Mouse (Mus musculus) mouse trophoblast stem cell (cell line): ENCODE measurements around the gene Soga3.

Source experiments
- in situ Hi-C, 2 experiments: fragments of 300-500 bp; cut with MseI, MboI; formaldehyde crosslinking; loops; 2 replicates in 1 of 2; 3 replicates in 1 of 2; pipeline ENCODE4 v1.15.1; 2025

The Soga3 gene

GRCm38 (mm10) chr10:29143566-29144335, at the start of gene Soga3:
Gene Soga3 (plus strand): TSS chr10:29143839.
- in situ Hi-C loops, result no loop called here

- in situ Hi-C loops, result loop anchor here (10.0 kb wide), 1 partner anchor 98 kb away; no protein-coding TSS in a partner anchor
Measured at GRCm38 (mm10) chr10:29106962-29107361, 36.7 kb upstream of the Soga3 start.

GRCm38 (mm10) chr10:29142556-29143105, 1.0 kb upstream of the Soga3 start:
- in situ Hi-C loops, result no loop called here

- in situ Hi-C loops, result no loop called here
Measured at GRCm38 (mm10) chr10:29144612-29145405, 1.2 kb downstream of the Soga3 start.

GRCm38 (mm10) chr10:29146198-29146857, 2.7 kb downstream of the Soga3 start:
- in situ Hi-C loops, result no loop called here

DNA sequence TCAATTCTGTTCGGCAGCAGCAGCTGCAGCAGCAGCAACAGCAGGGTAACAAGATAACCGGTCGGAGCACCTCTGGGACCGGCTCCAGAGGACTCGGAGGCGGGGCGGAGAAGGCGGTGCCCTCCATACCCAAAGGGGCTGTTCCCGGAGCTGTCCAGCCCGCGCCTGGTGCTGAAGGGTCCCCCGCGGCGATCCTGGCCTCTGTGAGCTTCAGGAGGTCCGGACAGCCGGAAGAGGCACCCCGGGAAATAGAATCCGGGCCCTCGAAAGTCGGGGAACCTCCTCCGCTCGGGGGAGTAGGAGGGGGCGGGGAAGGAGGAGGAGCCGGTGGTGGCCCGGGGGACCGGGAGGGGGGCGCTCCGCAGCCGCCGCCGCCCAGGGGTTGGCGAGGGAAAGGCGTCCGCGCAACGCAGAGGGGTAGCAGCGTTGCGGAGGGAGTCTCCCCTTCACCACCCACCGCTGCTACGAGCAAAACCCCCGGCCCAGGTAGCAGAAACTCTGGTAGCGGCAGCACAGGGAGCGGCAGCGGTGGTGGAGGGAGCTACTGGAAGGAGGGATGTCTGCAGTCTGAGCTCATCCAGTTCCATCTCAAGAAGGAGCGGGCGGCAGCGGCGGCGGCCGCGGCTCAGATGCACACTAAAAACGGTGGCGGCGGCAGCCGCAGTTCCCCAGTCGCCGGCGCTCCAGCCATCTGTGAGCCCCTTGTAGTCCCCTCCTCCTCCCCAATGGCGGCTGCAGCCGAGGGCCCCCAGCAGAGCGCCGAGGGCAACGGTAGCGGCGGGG, 3.4 kb downstream of the Soga3 start:
- in situ Hi-C loops, result no loop called here

GRCm38 (mm10) chr10:29147641-29147990, 4.0 kb downstream of the Soga3 start:
- in situ Hi-C loops, result no loop called here

- in situ Hi-C loops, result no loop called here
Measured at GRCm38 (mm10) chr10:29148076-29148475, 4.4 kb downstream of the Soga3 start.

- in situ Hi-C loops, result no loop called here
Measured at GRCm38 (mm10) chr10:29155304-29155703, 11.7 kb downstream of the Soga3 start.

DNA sequence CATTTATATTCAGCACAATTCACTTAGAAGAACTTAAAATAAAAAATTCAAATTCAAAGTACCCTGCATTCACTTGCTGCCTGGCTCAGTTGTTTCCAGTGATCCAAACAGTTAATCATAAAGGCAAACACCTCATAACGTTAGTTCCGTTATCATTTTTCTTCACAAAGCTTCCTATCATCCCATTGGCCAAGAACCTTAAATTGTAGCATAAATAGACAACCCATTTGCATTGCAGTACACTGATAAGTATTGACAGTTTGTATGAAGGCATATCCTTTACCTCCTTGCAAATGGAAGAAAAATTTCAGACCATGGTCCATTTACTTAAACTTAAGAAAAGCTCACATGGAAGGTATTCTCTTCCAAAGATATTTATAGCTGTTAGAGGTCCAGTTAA, 18.0 kb downstream of the Soga3 start:
- in situ Hi-C loops, result no loop called here

DNA sequence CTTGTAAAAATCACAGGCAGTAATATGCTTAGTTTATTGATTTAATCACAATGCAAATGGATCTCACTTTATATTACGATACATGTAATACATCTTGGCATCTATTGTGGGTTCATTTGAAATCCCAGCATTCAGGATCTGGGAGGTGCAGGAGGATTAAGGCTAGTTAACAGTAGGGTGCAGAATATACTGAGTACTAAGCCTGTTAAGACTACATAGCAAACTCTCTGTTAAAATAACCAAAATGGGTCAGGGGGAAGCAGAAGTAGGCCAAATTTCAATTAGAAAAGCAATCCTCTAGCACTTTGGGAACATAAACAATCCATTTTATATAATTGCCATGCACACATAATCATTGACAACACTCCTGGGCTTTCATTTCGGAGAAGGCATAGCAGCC, 30.1 kb downstream of the Soga3 start:
- in situ Hi-C loops, result no loop called here

DNA sequence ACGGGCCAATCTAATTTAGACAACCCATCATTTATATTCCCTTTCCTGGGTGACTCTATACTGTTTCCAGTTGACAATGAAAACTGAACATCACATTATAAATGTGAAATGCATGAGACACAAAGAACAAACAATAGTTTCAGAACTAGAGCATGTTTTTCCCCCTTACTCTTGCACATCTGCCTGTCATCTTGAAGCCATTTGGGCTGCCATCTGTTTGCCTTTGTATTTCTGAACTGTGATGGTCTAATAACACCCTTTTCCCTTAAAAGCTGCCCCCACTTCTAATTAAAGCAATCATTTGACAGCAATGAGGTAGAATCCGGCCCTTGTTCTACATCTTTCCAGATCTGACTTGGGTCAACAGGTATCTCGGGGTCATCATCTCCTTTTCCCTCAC, 32.0 kb downstream of the Soga3 start:
- in situ Hi-C loops, result no loop called here

GRCm38 (mm10) chr10:29176881-29177280, 33.2 kb downstream of the Soga3 start:
- in situ Hi-C loops, result no loop called here

GRCm38 (mm10) chr10:29178003-29178402, 34.4 kb downstream of the Soga3 start:
- in situ Hi-C loops, result no loop called here

DNA sequence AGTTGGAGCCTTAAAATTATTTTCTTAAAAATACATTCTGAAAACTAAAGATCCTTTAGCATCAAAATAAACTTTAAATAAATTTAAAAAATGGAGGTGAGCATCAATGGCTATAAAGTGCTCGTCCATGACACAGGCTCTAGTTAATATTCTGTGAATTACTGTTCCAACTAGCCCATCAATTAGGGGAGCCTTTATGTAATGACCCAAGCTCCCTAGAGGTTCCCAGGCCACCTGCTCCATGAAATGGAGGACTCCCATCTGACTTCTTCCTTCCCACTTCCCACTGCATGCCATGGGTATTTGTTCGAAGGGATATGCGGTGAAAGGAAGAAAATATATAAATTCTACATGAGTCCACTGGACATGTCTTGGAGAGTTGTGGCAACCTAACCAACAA, 36.6 kb downstream of the Soga3 start:
- in situ Hi-C loops, result no loop called here

DNA sequence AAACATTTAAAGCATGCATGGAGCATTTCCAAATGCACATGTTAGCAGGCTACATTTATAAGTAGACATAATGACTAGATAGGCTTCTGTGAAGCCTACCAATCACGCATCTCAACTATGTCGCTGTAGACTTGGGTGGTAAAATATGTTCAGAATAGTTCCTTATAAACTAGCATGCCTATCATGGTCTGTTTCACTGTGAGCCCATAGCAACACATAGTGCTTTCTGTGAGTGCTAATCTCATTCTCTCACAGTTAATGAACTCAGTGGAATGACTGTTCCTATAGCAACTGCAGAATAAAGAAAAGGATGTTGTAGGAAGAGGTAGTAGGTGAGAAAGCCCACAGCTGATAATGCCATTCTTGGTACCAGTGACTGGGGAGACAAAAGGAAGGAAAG, 37.4 kb downstream of the Soga3 start:
- in situ Hi-C loops, result no loop called here

GRCm38 (mm10) chr10:29193769-29194168, 50.1 kb downstream of the Soga3 start:
- in situ Hi-C loops, result no loop called here

GRCm38 (mm10) chr10:29196811-29197210, 53.2 kb downstream of the Soga3 start:
- in situ Hi-C loops, result no loop called here

DNA sequence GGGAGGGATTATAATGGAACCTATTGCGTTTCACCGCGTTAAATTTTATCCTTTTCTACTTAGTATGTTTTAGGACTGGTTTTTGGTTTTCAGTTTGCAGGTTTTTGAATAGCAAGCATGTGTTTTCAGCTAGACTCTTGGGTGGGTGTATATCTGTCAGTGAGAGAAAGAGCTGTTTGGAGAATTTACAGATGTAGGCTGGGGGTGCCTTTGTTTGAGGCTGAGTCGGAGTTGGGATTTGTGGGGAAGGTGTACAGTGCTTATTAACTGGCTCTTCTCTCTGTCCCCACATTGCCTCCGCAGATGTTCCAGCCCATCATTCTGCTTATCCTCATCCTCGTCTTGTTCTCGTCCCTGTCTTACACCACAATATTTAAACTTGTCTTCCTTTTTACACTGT, 55.0 kb downstream of the Soga3 start, which contains the start of gene Gm49353:
TSS of gene Gm49353 (plus strand) at position 313 of the 400 bp plus-strand sequence.
- in situ Hi-C loops, result no loop called here

DNA sequence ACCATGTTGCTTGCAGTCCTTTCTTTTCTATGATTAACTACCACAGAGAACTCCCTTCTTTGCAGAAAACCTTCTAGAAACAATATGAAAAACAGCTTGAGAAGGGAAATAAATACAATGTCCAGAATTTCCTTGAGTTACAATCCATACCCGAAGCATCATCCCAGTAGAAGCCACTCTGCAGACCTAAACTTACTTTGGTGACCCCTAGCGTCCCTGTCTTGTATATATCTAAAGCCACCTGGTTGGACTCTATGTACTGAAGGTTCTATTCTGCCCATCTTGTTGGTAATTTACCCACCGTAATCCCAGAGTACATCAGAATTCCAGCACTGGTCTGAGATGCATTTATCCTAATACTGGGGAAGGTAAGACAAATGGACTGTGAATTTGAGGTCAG, 56.2 kb downstream of the Soga3 start:
- in situ Hi-C loops, result loop anchor here (10.0 kb wide), 1 partner anchor 95 kb away; no protein-coding TSS in a partner anchor

GRCm38 (mm10) chr10:29200609-29201008, 57.0 kb downstream of the Soga3 start:
- in situ Hi-C loops, result loop anchor here (10.0 kb wide), 1 partner anchor 96 kb away; no protein-coding TSS in a partner anchor
